Mouse (Mus musculus) midbrain, embryonic 14.5 days (tissue): ENCODE results near the gene Hist3h2ba. TPM values are rescaled to one million over a fixed set of nuclear protein-coding genes. Genes with fewer than 3 reads are reported as not detected.

Experiments
- ATAC-seq: fragments of 200-750 bp; cut with Nextera tagmentation; 2 replicates; pipeline ENCODE4 v1.8.0; 2017; ENCODE audit warnings: moderate number of reproducible peaks, moderate library complexity; ENCODE audit not compliant: low FRiP score, low TSS enrichment
- DNase-seq: peaks from one replicate; pipeline ENCODE4 v3.0.0-alpha.2; 2015
- H3K27ac ChIP-seq: fragments of 300-500 bp; sonication (generic); replicated peaks from 2 replicates; pipeline ENCODE4 v1.5.1; 2014; ENCODE audit warnings: mild to moderate bottlenecking, low read depth, low read length, moderate library complexity
- H3K27me3 ChIP-seq: fragments of 300-500 bp; sonication (generic); 2 replicates; pipeline ENCODE4 v1.6.1; 2014; ENCODE audit warnings: low read length, control low read depth, mixed read lengths; ENCODE audit not compliant: control insufficient read depth, insufficient read depth
- H3K36me3 ChIP-seq: fragments of 300-500 bp; sonication (generic); 2 replicates; pipeline ENCODE4 v1.6.1; 2014; ENCODE audit warnings: low read length, control low read depth; ENCODE audit not compliant: control insufficient read depth, insufficient read depth
- H3K4me1 ChIP-seq: fragments of 300-500 bp; sonication (generic); 2 replicates; pipeline ENCODE4 v1.6.1; 2014; ENCODE audit warnings: mild to moderate bottlenecking, antibody characterized with exemption, low read length, control low read depth; ENCODE audit not compliant: control insufficient read depth, insufficient read depth
- H3K4me2 ChIP-seq: fragments of 300-500 bp; sonication (generic); 2 replicates; pipeline ENCODE4 v1.6.1; 2014; ENCODE audit warnings: mild to moderate bottlenecking, low read length, moderate library complexity
- H3K4me3 ChIP-seq: fragments of 300-500 bp; sonication (generic); replicated peaks from 2 replicates; pipeline ENCODE4 v1.5.1; 2014; ENCODE audit warnings: low read depth, low read length
- H3K9ac ChIP-seq: fragments of 300-500 bp; sonication (generic); replicated peaks from 2 replicates; pipeline ENCODE4 v1.6.1; 2014; ENCODE audit warnings: mild to moderate bottlenecking, low read length, moderate library complexity
- H3K9me3 ChIP-seq: fragments of 300-500 bp; sonication (generic); 2 replicates; pipeline ENCODE4 v1.6.1; 2016; ENCODE audit warnings: low read length, control low read depth, mixed read lengths; ENCODE audit not compliant: control insufficient read depth
- WGBS: fragments of 180-500 bp; shearing (Covaris S2); extraction: QIAGEN DNeasy Blood & Tissue Kit; methylation state at CpG from one replicate; pipeline ENCODE4 v1.1.7; 2014; 5-methylcytosine and 5-hydroxymethylcytosine counted together
- polyA plus RNA-seq: library from polyadenylated mRNA; unstranded; fragments of >200 nt; fragmentation: Nextera tagmentation; extraction: Ambion mirVana; gene quantifications from 2 replicates; pipeline ENCODE4 v1.2.1, GENCODE M21; 2014

The Hist3h2ba gene
- polyA plus RNA-seq, 1 experiment from 2014 or later, result 239 TPM

- ATAC-seq, result no peak
- Histone ChIP-seq H3K4me3 (no peak overlapping the region), H3K4me2 (no peak overlapping the region), H3K9me3 (peaks cover 7% of the 10 kb centered on the region), H3K9ac (no peak overlapping the region), H3K27ac (no peak overlapping the region), H3K36me3 (peaks cover 10% of the 10 kb centered on the region), H3K4me1 (0 out of 2 replicates have a peak, but pooled peaks cover 2% of the 10 kb centered on the region), H3K27me3 (no peaks in the 10 kb centered on the region)
- no peak for DNase-seq
- 47% methylated on average over 12 of the region's 12 CpGs for WGBS
These were observed 16.5 kb downstream of the Hist3h2ba start for GRCm38 (mm10) chr11:58965001-58965760.

- WGBS, result 97% methylated on average over 1 of the region's 1 CpGs
- Histone ChIP-seq H3K4me3 (no peak overlapping the region), H3K9ac (no peak overlapping the region), H3K4me1 (0 out of 2 replicates have a peak, but pooled peaks cover 2% of the 10 kb centered on the region), H3K36me3 (peaks cover 24% of the 10 kb centered on the region), H3K4me2 (no peak overlapping the region), H3K27me3 (no peaks in the 10 kb centered on the region), H3K9me3 (no peaks in the 10 kb centered on the region), H3K27ac (no peak overlapping the region)
- DNase-seq (no peak), ATAC-seq (no peak)
These were observed 18.6 kb downstream of the Hist3h2ba start for GRCm38 (mm10) chr11:58967346-58967745.

- H3K36me3 ChIP-seq, result peaks cover 24% of the 10 kb centered on the region
- 87% methylated on average over 7 of the region's 7 CpGs for WGBS
- H3K4me1 ChIP-seq, result 0 out of 2 replicates have a peak, but pooled peaks cover under 1% of the 10 kb centered on the region
- no peak overlapping the region for H3K4me3 ChIP-seq
- DNase-seq, result no peak
- H3K9me3 ChIP-seq, result no peaks in the 10 kb centered on the region
- no peak overlapping the region for H3K4me2 ChIP-seq
- no peak overlapping the region for H3K9ac ChIP-seq
- no peak for ATAC-seq
- H3K27ac ChIP-seq, result no peak overlapping the region
- no peaks in the 10 kb centered on the region for H3K27me3 ChIP-seq
These were observed 19.8 kb downstream of the Hist3h2ba start for GRCm38 (mm10) chr11:58968551-58968950.

- ATAC-seq (no peak), DNase-seq (no peak)
- Histone ChIP-seq H3K27me3 (no peaks in the 10 kb centered on the region), H3K4me1 (no peaks in the 10 kb centered on the region), H3K4me3 (no peak overlapping the region), H3K9ac (no peak overlapping the region), H3K27ac (no peak overlapping the region), H3K36me3 (peaks cover 24% of the 10 kb centered on the region), H3K9me3 (no peaks in the 10 kb centered on the region), H3K4me2 (no peak overlapping the region)
- 90% methylated on average over 8 of the region's 8 CpGs for WGBS
These were observed 20.3 kb downstream of the Hist3h2ba start for GRCm38 (mm10) chr11:58969027-58969426.

GRCm38 (mm10) chr11:58969659-58970058, 20.9 kb downstream of the Hist3h2ba start:
- ATAC-seq (no peak), DNase-seq (no peak)
- H3K27ac ChIP-seq, result no peak overlapping the region
- no peaks in the 10 kb centered on the region for H3K9me3 ChIP-seq
- no peaks in the 10 kb centered on the region for H3K27me3 ChIP-seq
- peaks cover 24% of the 10 kb centered on the region for H3K36me3 ChIP-seq
- H3K4me2 ChIP-seq, result no peak overlapping the region
- H3K4me3 ChIP-seq, result no peak overlapping the region
- H3K9ac ChIP-seq, result no peak overlapping the region
- no peaks in the 10 kb centered on the region for H3K4me1 ChIP-seq
- WGBS, result 80% methylated on average over 6 of the region's 6 CpGs

GRCm38 (mm10) chr11:58970831-58971530, 22.3 kb downstream of the Hist3h2ba start:
- Histone ChIP-seq H3K9ac (no peak overlapping the region), H3K4me1 (no peaks in the 10 kb centered on the region), H3K27ac (no peak overlapping the region), H3K27me3 (no peaks in the 10 kb centered on the region), H3K36me3 (peaks cover 24% of the 10 kb centered on the region), H3K4me2 (no peak overlapping the region), H3K4me3 (no peak overlapping the region), H3K9me3 (no peaks in the 10 kb centered on the region)
- DNase-seq, result no peak
- ATAC-seq, result no peak
- WGBS, result 92% methylated on average over 21 of the region's 21 CpGs

GRCm38 (mm10) chr11:58971796-58972195, 23.1 kb downstream of the Hist3h2ba start:
- Histone ChIP-seq H3K9ac (no peak overlapping the region), H3K9me3 (no peaks in the 10 kb centered on the region), H3K36me3 (peaks cover 24% of the 10 kb centered on the region), H3K4me1 (peaks cover under 1% of the 10 kb centered on the region), H3K27me3 (no peaks in the 10 kb centered on the region), H3K4me2 (no peak overlapping the region), H3K27ac (no peak overlapping the region), H3K4me3 (no peak overlapping the region)
- WGBS, result 92% methylated on average over 3 of the region's 3 CpGs
- DNase-seq, result no peak
- no peak for ATAC-seq

GRCm38 (mm10) chr11:58974414-58974813, 25.7 kb downstream of the Hist3h2ba start:
- no peak overlapping the region for H3K4me2 ChIP-seq
- no peak overlapping the region for H3K9ac ChIP-seq
- DNase-seq, result no peak
- ATAC-seq, result no peak
- H3K4me1 ChIP-seq, result peaks cover 13% of the 10 kb centered on the region
- 89% methylated on average over 3 of the region's 3 CpGs for WGBS
- H3K27ac ChIP-seq, result no peak overlapping the region
- H3K4me3 ChIP-seq, result no peak overlapping the region
- H3K27me3 ChIP-seq, result no peaks in the 10 kb centered on the region
- peaks cover 22% of the 10 kb centered on the region for H3K36me3 ChIP-seq
- no peaks in the 10 kb centered on the region for H3K9me3 ChIP-seq
